Mouse (Mus musculus) heart, embryonic 11.5 days (tissue): ENCODE measurements around the gene Gm20388. TPM values are rescaled to one million over a fixed set of nuclear protein-coding genes. Genes with fewer than 3 reads are reported as not detected.

Source experiments
- ATAC-seq: fragments of 200-750 bp; cut with Nextera tagmentation; replicated peaks from 2 replicates; pipeline ENCODE4 v1.8.0; 2017; ENCODE audit warnings: moderate library complexity; ENCODE audit not compliant: insufficient number of reproducible peaks, low FRiP score, low TSS enrichment
- H3K27ac ChIP-seq: fragments of 300-500 bp; sonication (generic); 2 replicates; pipeline ENCODE4 v1.5.1; 2014; ENCODE audit warnings: mild to moderate bottlenecking, low read depth, low read length
- H3K27me3 ChIP-seq: fragments of 300-500 bp; sonication (generic); 2 replicates; pipeline ENCODE4 v1.6.1; 2014; ENCODE audit warnings: mild to moderate bottlenecking, low read length, mixed read lengths; ENCODE audit not compliant: control insufficient read depth, insufficient read depth
- H3K36me3 ChIP-seq: fragments of 300-500 bp; sonication (generic); 2 replicates; pipeline ENCODE4 v1.6.1; 2014; ENCODE audit warnings: mild to moderate bottlenecking, low read length, moderate library complexity, mixed read lengths; ENCODE audit not compliant: control insufficient read depth, insufficient read depth
- H3K4me1 ChIP-seq: fragments of 300-500 bp; sonication (generic); 2 replicates; pipeline ENCODE4 v1.6.1; 2014; ENCODE audit warnings: low read length; ENCODE audit not compliant: control insufficient read depth, insufficient read depth
- H3K4me2 ChIP-seq: fragments of 300-500 bp; sonication (generic); 2 replicates; pipeline ENCODE4 v1.6.1; 2014; ENCODE audit warnings: mild to moderate bottlenecking, moderate library complexity
- H3K4me3 ChIP-seq: fragments of 300-500 bp; sonication (generic); 2 replicates; pipeline ENCODE4 v1.5.1; 2014; ENCODE audit warnings: low read depth, low read length
- H3K9ac ChIP-seq: fragments of 300-500 bp; sonication (generic); 2 replicates; pipeline ENCODE4 v1.6.1; 2014; ENCODE audit warnings: mild to moderate bottlenecking, low read depth, low read length, moderate library complexity
- H3K9me3 ChIP-seq: fragments of 300-500 bp; sonication (generic); replicated peaks from 2 replicates; pipeline ENCODE4 v1.6.1; 2016; ENCODE audit warnings: low read length; ENCODE audit not compliant: control insufficient read depth
- WGBS: fragments of 180-500 bp; shearing (Covaris S2); extraction: QIAGEN DNeasy Blood & Tissue Kit; methylation state at CpG from one replicate; pipeline ENCODE4 v1.1.7; 2014; ENCODE audit not compliant: insufficient replicate concordance; 5-methylcytosine and 5-hydroxymethylcytosine counted together
- polyA plus RNA-seq: library from polyadenylated mRNA; unstranded; fragments of >200 nt; fragmentation: Nextera tagmentation; extraction: Ambion mirVana; gene quantifications from 2 replicates; pipeline ENCODE4 v1.2.1, GENCODE M21; 2014

Gene Gm20388
- polyA plus RNA-seq, 1 experiment from 2014 or later: 6.4 TPM

- Histone ChIP-seq H3K36me3 (no peaks in the 10 kb centered on the region), H3K4me1 (peaks cover 52% of the 10 kb centered on the region), H3K4me3 (no peak overlapping the region), H3K9me3 (no peaks in the 10 kb centered on the region), H3K27me3 (peaks cover under 1% of the 10 kb centered on the region; the same call in 1 of the 2 replicates), H3K4me2 (peak overlapping the region; percentile 37), H3K9ac (0 out of 2 replicates have a peak overlapping the region, but pooled peaks have one; percentile 17), H3K27ac (no peak overlapping the region)
- no peak for ATAC-seq
- WGBS: 56% methylated on average over 25 of the region's 25 CpGs
Measured at GRCm38 (mm10) chr8:120476711-120477575, 566.3 kb downstream of the Gm20388 start.

GRCm38 (mm10) chr8:120478754-120479153 is 568.1 kb downstream of the Gm20388 start:
- Histone ChIP-seq H3K36me3 (no peaks in the 10 kb centered on the region), H3K9ac (no peak overlapping the region), H3K9me3 (no peaks in the 10 kb centered on the region), H3K27me3 (no peaks in the 10 kb centered on the region), H3K27ac (no peak overlapping the region), H3K4me1 (peaks cover 39% of the 10 kb centered on the region), H3K4me3 (no peak overlapping the region), H3K4me2 (no peak overlapping the region)
- no peak for ATAC-seq
- 85% methylated on average over 11 of the region's 11 CpGs for WGBS

- H3K4me3 ChIP-seq: no peak overlapping the region
- no peak overlapping the region for H3K9ac ChIP-seq
- no peaks in the 10 kb centered on the region for H3K9me3 ChIP-seq
- H3K36me3 ChIP-seq: no peaks in the 10 kb centered on the region
- no peak overlapping the region for H3K4me2 ChIP-seq
- no peak for ATAC-seq
- no peaks in the 10 kb centered on the region for H3K27me3 ChIP-seq
- WGBS: 62% methylated on average over 4 of the region's 4 CpGs
- no peak overlapping the region for H3K27ac ChIP-seq
- peaks cover 39% of the 10 kb centered on the region for H3K4me1 ChIP-seq
Measured at GRCm38 (mm10) chr8:120479691-120480090, 569.0 kb downstream of the Gm20388 start.

GRCm38 (mm10) chr8:120482015-120482689 is 571.5 kb downstream of the Gm20388 start:
- Histone ChIP-seq H3K36me3 (no peaks in the 10 kb centered on the region), H3K4me1 (peaks cover 36% of the 10 kb centered on the region), H3K4me3 (no peak overlapping the region), H3K27ac (no peak overlapping the region), H3K4me2 (no peak overlapping the region), H3K9ac (0 out of 2 replicates have a peak overlapping the region, but pooled peaks have one; percentile 28), H3K27me3 (0 out of 2 replicates have a peak, but pooled peaks cover 2% of the 10 kb centered on the region), H3K9me3 (no peaks in the 10 kb centered on the region)
- 73% methylated on average over 9 of the region's 9 CpGs for WGBS
- ATAC-seq: no peak

DNA sequence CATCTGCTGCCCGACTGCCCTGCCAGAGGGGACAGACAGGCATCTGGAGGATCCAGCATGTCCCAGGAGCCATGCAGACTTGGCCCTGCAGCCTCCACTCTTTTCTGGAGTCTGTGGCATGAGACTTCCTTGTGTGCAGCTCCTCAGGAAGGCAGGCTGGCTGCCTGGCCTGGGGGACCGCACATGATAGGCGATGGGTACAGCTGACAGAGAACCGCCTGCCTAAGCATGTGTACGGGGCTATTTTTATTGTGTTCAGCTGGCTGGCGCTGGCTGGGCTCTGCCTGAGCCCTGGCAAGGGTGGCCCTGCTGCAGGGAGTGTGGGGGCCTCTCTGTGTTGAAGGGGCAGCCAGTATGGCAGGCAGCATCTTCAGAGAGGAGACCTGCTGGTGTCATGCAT is 573.8 kb downstream of the Gm20388 start:
- no peak overlapping the region for H3K4me3 ChIP-seq
- H3K36me3 ChIP-seq: no peaks in the 10 kb centered on the region
- peaks cover 32% of the 10 kb centered on the region for H3K4me1 ChIP-seq
- WGBS: 57% methylated on average over 6 of the region's 6 CpGs
- H3K9ac ChIP-seq: peak overlapping the region; percentile 56; the same call in 1 of the 2 replicates
- no peaks in the 10 kb centered on the region for H3K9me3 ChIP-seq
- ATAC-seq: no peak
- H3K27ac ChIP-seq: peak overlapping the region; percentile 29; the same call in 1 of the 2 replicates
- H3K27me3 ChIP-seq: 0 out of 2 replicates have a peak, but pooled peaks cover 2% of the 10 kb centered on the region
- no peak overlapping the region for H3K4me2 ChIP-seq

GRCm38 (mm10) chr8:120485116-120485515 is 574.5 kb downstream of the Gm20388 start:
- H3K36me3 ChIP-seq: no peaks in the 10 kb centered on the region
- H3K9ac ChIP-seq: peak overlapping the region; percentile 56; the same call in 1 of the 2 replicates
- 0 out of 2 replicates have a peak, but pooled peaks cover 2% of the 10 kb centered on the region for H3K27me3 ChIP-seq
- H3K4me3 ChIP-seq: no peak overlapping the region
- H3K4me2 ChIP-seq: peak overlapping the region; percentile 95; the same call in 1 of the 2 replicates
- no peak for ATAC-seq
- H3K27ac ChIP-seq: peak overlapping the region; percentile 22; the same call in 1 of the 2 replicates
- WGBS: 50% methylated on average over 6 of the region's 6 CpGs
- H3K4me1 ChIP-seq: peaks cover 38% of the 10 kb centered on the region
- H3K9me3 ChIP-seq: no peaks in the 10 kb centered on the region

DNA sequence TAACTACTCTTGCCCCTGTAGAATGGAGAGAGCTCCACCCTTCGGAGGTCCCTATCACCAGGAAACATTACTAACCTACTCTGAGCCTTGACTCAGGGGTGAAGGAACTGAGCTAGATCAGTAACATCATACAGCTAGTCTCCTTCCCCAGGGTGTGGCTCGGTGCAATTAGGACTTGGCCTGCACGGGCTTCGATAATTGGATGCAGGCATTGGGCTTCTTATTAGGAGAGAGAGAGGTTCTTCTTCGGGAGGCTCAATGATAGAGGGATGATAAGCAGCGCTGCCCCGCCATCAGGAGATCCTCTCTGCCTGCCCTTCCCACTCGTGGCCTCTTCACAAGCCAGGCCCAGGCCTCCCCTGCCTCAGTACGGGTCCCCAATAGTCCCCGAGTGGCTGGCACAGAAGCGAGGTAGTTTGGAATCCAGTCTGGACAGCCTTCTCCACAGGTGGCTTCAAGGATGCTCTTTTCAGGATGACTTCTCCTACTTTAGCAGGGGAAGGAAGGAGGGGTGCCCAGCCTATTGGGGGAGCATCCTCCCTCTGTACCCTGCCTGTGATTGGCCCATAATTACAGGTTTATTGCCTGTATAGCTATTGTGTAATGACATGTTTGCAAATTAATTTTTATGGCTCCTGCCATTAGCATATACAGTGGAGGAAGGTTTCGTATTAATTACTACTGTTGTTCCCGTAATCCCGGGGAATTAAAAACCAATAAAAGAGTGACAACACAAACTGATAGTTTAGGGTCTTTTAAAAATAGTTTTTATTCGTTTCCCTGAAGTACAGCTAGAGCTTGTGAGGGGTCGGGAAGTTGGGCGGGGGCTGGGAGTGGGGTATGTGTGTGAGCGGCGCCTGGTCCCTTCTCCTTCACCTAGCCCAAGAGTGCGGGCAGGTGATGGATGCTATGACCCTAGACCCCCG is 575.2 kb downstream of the Gm20388 start:
- Histone ChIP-seq H3K4me2 (peak overlapping the region; percentile 95), H3K9me3 (no peaks in the 10 kb centered on the region), H3K4me3 (peak overlapping the region; percentile 87), H3K27me3 (0 out of 2 replicates have a peak, but pooled peaks cover 2% of the 10 kb centered on the region), H3K4me1 (peaks cover 45% of the 10 kb centered on the region), H3K36me3 (no peaks in the 10 kb centered on the region), H3K9ac (peak overlapping the region; percentile 94), H3K27ac (peak overlapping the region; percentile 99)
- no peak for ATAC-seq
- 26% methylated on average over 21 of the region's 21 CpGs for WGBS
